Mouse (Mus musculus): ENCODE measurements around the gene Igfl3. TPM values are rescaled to one million over a fixed set of nuclear protein-coding genes. Genes with fewer than 3 reads are reported as not detected.

The Igfl3 gene
- not detected for total RNA-seq (2021)
- long read RNA-seq, experiment 1, result 0 reads
- long read RNA-seq, experiment 2, result 0 reads

- DNase-seq, result no peak
- TF ChIP-seq CTCF (IDR thresholded peaks at IDR 0.05), result no peak
- intact Hi-C loops (cut with DNase I), result no loop called here
- Histone ChIP-seq H3K27ac (no peak within 1 kb of the TSS), H3K4me3 (no peak within 1 kb of the TSS)
These were observed at the start of gene Igfl3 for GRCm38 (mm10) chr7:18176194-18176593. TSS of gene Igfl3 (plus strand) at chr7:18176494.

GRCm38 (mm10) chr7:18210938-18211337 lies 34.6 kb downstream of the Igfl3 start:
- TF ChIP-seq CTCF (IDR thresholded peaks at IDR 0.05), result peak; percentile 15; the same call in 1 of the 2 replicates
- H3K27ac ChIP-seq, result no peak overlapping the region
- no peak for DNase-seq
- no peak overlapping the region for H3K4me3 ChIP-seq
- intact Hi-C loops (cut with DNase I), result no loop called here

GRCm38 (mm10) chr7:18214699-18215098 lies 38.4 kb downstream of the Igfl3 start:
- H3K4me3 ChIP-seq, result no peak overlapping the region
- intact Hi-C loops (cut with DNase I), result no loop called here
- TF ChIP-seq CTCF (IDR thresholded peaks at IDR 0.05), result no peak
- H3K27ac ChIP-seq, result no peak overlapping the region
- no peak for DNase-seq

Other genes with a start within 250 kb of the Igfl3 start
- not detected for gene Ceacam11, start 204.4 kb upstream of the Igfl3 start, total RNA-seq (2021)
- gene Ceacam13, start 166.6 kb upstream of the Igfl3 start, total RNA-seq (2021), result not detected
- not detected for gene Ceacam12, start 110.6 kb upstream of the Igfl3 start, total RNA-seq (2021)
- not detected for gene Mill1, start 68.9 kb downstream of the Igfl3 start, total RNA-seq (2021)
- gene Psg18, start 178.5 kb downstream of the Igfl3 start, total RNA-seq (2021), result not detected